Comparison of ENCODE assay signal across 8 mouse cellular contexts in genomic region chr19:47511294-47511675, GRCm38 (mm10). TPM values are rescaled to one million over a fixed set of nuclear protein-coding genes. Genes with fewer than 3 reads are reported as not detected.
DNase-seq lines count a peak whose midpoint lies in the region; ATAC-seq lines count a peak whose summit lies in the region.

No protein-coding gene starts in this region.

- no peak overlapping the region for H3K9ac ChIP-seq in kidney, embryonic 15.5 days
- H3K9ac ChIP-seq in hindbrain, embryonic 16.5 days (ENCODE audit: low read depth, low read length) = no peak overlapping the region
- peak overlapping the region; percentile 51; the same call in 1 of the 2 replicates for H3K9ac ChIP-seq in neural tube, embryonic 13.5 days

- WGBS in kidney, embryonic 15.5 days = 50% methylated on average over 7 of the region's 7 CpGs
- WGBS in hindbrain, embryonic 16.5 days = 60% methylated on average over 7 of the region's 7 CpGs
- WGBS in neural tube, embryonic 13.5 days = 71% methylated on average over 7 of the region's 7 CpGs

- H3K36me3 ChIP-seq in kidney, embryonic 15.5 days = peaks cover 31% of the 10 kb centered on the region
- peaks cover 2% of the 10 kb centered on the region; the same call in 1 of the 2 replicates for H3K36me3 ChIP-seq in hindbrain, embryonic 16.5 days (ENCODE audit: control insufficient read depth, insufficient read depth, low read length)
- peaks cover 21% of the 10 kb centered on the region; the same call in 1 of the 2 replicates for H3K36me3 ChIP-seq in neural tube, embryonic 13.5 days

- DNase-seq in kidney, postnatal 4 days = no peak
- DNase-seq in left cerebral cortex, postnatal 25 days (ENCODE audit: low spot score in 2 of 2) = no peak
- DNase-seq in urinary bladder, adult 18-20 months (ENCODE audit: low spot score in 2 of 2) = no peak
- DNase-seq in kidney, adult 8-10 months = no peak

- peak overlapping the region; percentile 93 for H3K27ac ChIP-seq in kidney, embryonic 15.5 days
- peak overlapping the region; percentile 90 for H3K27ac ChIP-seq in brown adipose tissue, adult 24 weeks (replicated peaks; ENCODE audit: low read depth, low read length)
- no peak overlapping the region for H3K27ac ChIP-seq in hindbrain, embryonic 16.5 days (ENCODE audit: low read depth, low read length)
- peak overlapping the region; percentile 76 for H3K27ac ChIP-seq in neural tube, embryonic 13.5 days (replicated peaks)

- no peaks in the 10 kb centered on the region for H3K9me3 ChIP-seq in kidney, embryonic 15.5 days (replicated peaks)
- no peaks in the 10 kb centered on the region for H3K9me3 ChIP-seq in hindbrain, embryonic 16.5 days (ENCODE audit: control insufficient read depth, low read length)
- H3K9me3 ChIP-seq in neural tube, embryonic 13.5 days = no peaks in the 10 kb centered on the region

- H3K27me3 ChIP-seq in kidney, embryonic 15.5 days = no peaks in the 10 kb centered on the region
- H3K27me3 ChIP-seq in hindbrain, embryonic 16.5 days (replicated peaks; ENCODE audit: control insufficient read depth, insufficient read depth, low read length) = no peaks in the 10 kb centered on the region
- no peaks in the 10 kb centered on the region for H3K27me3 ChIP-seq in neural tube, embryonic 13.5 days

- H3K4me2 ChIP-seq in kidney, embryonic 15.5 days = peak overlapping the region; percentile 32; the same call in 1 of the 2 replicates
- H3K4me2 ChIP-seq in hindbrain, embryonic 16.5 days (ENCODE audit: low read length) = peak overlapping the region; percentile 7; the same call in 1 of the 2 replicates
- H3K4me2 ChIP-seq in neural tube, embryonic 13.5 days = no peak overlapping the region

- no peak for ATAC-seq in kidney, embryonic 15.5 days (replicated peaks; ENCODE audit: low FRiP score)
- no peak for ATAC-seq in hindbrain, embryonic 16.5 days
- ATAC-seq in neural tube, embryonic 13.5 days (ENCODE audit: low read depth) = no peak

- peaks cover 74% of the 10 kb centered on the region for H3K4me1 ChIP-seq in kidney, embryonic 15.5 days
- peaks cover 23% of the 10 kb centered on the region for H3K4me1 ChIP-seq in brown adipose tissue, adult 24 weeks (ENCODE audit: control insufficient read depth, insufficient read depth, insufficient read length, low read length)
- peaks cover 12% of the 10 kb centered on the region for H3K4me1 ChIP-seq in hindbrain, embryonic 16.5 days (ENCODE audit: control insufficient read depth, insufficient read depth, low read depth, low read length)
- peaks cover 38% of the 10 kb centered on the region for H3K4me1 ChIP-seq in neural tube, embryonic 13.5 days (replicated peaks)

- intact Hi-C loops in left cerebral cortex, postnatal 25 days (cut with DNase I) = no loop called here

- H3K4me3 ChIP-seq in kidney, embryonic 15.5 days (replicated peaks) = no peak overlapping the region
- peak overlapping the region; percentile 14; the same call in 1 of the 2 replicates for H3K4me3 ChIP-seq in brown adipose tissue, adult 24 weeks (ENCODE audit: insufficient read depth, low read depth, low read length)
- no peak overlapping the region for H3K4me3 ChIP-seq in hindbrain, embryonic 16.5 days (ENCODE audit: low read length)
- no peak overlapping the region for H3K4me3 ChIP-seq in neural tube, embryonic 13.5 days

RNA-seq across cellular contexts. Expression of gene Stn1, which starts 26.0 kb away (rescaled TPM):
- polyA plus RNA-seq in kidney, embryonic 15.5 days (2015; fragmentation: Nextera tagmentation; extraction: Ambion mirVana) = 47.1 and 51.0 TPM in 2 replicates
- polyA plus RNA-seq in brown adipose tissue, adult 24 weeks (2012; ENCODE audit: insufficient read depth, insufficient read length, missing spikeins) = 4.2 and 13.2 TPM in 2 replicates
- polyA plus RNA-seq in hindbrain, embryonic 16.5 days (2015; fragmentation: Nextera tagmentation; extraction: Ambion mirVana) = 28.2 and 32.1 TPM in 2 replicates
- 33.0 and 34.0 TPM in 2 replicates for polyA plus RNA-seq in neural tube, embryonic 13.5 days (2015; fragmentation: Nextera tagmentation; extraction: Ambion mirVana)
- total RNA-seq in left cerebral cortex, postnatal 25 days (2021) = 10 to 100 TPM; 29.4 to 31.9 TPM

RNA-seq across cellular contexts. Expression of gene Sh3pxd2a, which starts 47.1 kb away (rescaled TPM):
- polyA plus RNA-seq in kidney, embryonic 15.5 days (2015; fragmentation: Nextera tagmentation; extraction: Ambion mirVana) = 5.5 and 6.4 TPM in 2 replicates
- 86.1 and 119 TPM in 2 replicates for polyA plus RNA-seq in brown adipose tissue, adult 24 weeks (2012; ENCODE audit: insufficient read depth, insufficient read length, missing spikeins)
- 1.8 and 2.2 TPM in 2 replicates for polyA plus RNA-seq in hindbrain, embryonic 16.5 days (2015; fragmentation: Nextera tagmentation; extraction: Ambion mirVana)
- 3.2 and 5.0 TPM in 2 replicates for polyA plus RNA-seq in neural tube, embryonic 13.5 days (2015; fragmentation: Nextera tagmentation; extraction: Ambion mirVana)
- total RNA-seq in left cerebral cortex, postnatal 25 days (2021) = 10 to 100 TPM; 33.9 to 35.9 TPM

Comparison
In these comparisons a context has a peak if more than half of its experiments do, and no peak if none do; other contexts are left out.
1. RNA of gene Sh3pxd2a, which starts 47.1 kb away (polyA plus RNA-seq): 86.1 to 119 TPM in brown adipose tissue, adult 24 weeks; 5.5 to 6.4 TPM in kidney, embryonic 15.5 days, 3.2 to 5.0 TPM in neural tube, embryonic 13.5 days and 1.8 to 2.2 TPM in hindbrain, embryonic 16.5 days; every median in the first group is over 10 times any median in the second.